Mouse (Mus musculus): Measurements from ENCODE around the gene Notum. TPM values are rescaled to one million over a fixed set of nuclear protein-coding genes. Genes with fewer than 3 reads are reported as not detected.

Notum gene
- polyA plus RNA-seq, 1 experiment from 2014 or later = 14.0 TPM

- no peak for ATAC-seq (ENCODE audit: insufficient number of reproducible peaks, insufficient read depth, low FRiP score, low read depth)
- no peaks in the 10 kb centered on the region for H3K9me3 ChIP-seq (ENCODE audit: control insufficient read depth, low read depth, low read length)
- H3K9ac ChIP-seq (replicated peaks; ENCODE audit: low read depth, low read length) = no peak overlapping the region
- 0 out of 2 replicates have a peak, but pooled peaks cover 6% of the 10 kb centered on the region for H3K4me1 ChIP-seq (ENCODE audit: control insufficient read depth, insufficient read depth, low read length)
- H3K4me3 ChIP-seq (ENCODE audit: low read depth, low read length) = peak overlapping the region; percentile 41
- H3K27ac ChIP-seq (ENCODE audit: low read length) = no peak overlapping the region
- WGBS = 3% methylated on average over 24 of the region's 24 CpGs
- peak overlapping the region; percentile 16; the same call in 1 of the 2 replicates for H3K4me2 ChIP-seq (replicated peaks; ENCODE audit: low read depth, low read length)
- H3K27me3 ChIP-seq (ENCODE audit: control insufficient read depth, insufficient read depth, low read length) = peaks cover 44% of the 10 kb centered on the region
- H3K36me3 ChIP-seq (ENCODE audit: control insufficient read depth, insufficient read depth, low read length) = no peaks in the 10 kb centered on the region
Measured at GRCm38 (mm10) chr11:120658876-120659410, 2.0 kb downstream of the Notum start.

DNA sequence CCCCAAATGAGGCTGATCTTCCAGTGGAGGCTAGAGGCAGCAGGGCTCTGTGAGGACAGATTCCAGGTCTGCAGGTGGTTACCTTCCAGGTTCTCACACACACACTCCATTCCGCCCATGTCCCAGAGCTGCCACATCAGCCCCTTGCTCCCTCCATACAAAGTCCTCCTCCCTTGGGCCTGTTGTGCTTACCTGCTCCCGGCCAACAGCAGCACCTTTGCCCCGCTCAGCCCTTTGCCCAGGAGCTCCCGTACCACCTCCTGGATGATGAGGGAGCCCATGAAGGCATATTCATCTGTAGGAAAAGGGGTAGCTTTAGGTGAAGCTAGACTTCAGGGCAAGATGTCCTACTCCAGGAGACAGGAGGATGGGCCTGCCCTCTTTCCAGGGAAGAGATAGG lies 3.7 kb downstream of the Notum start:
- H3K9me3 ChIP-seq (ENCODE audit: control insufficient read depth, low read depth, low read length) = no peaks in the 10 kb centered on the region
- H3K36me3 ChIP-seq (ENCODE audit: control insufficient read depth, insufficient read depth, low read length) = no peaks in the 10 kb centered on the region
- no peak overlapping the region for H3K4me2 ChIP-seq (replicated peaks; ENCODE audit: low read depth, low read length)
- 78% methylated on average over 4 of the region's 4 CpGs for WGBS
- no peak overlapping the region for H3K4me3 ChIP-seq (ENCODE audit: low read depth, low read length)
- H3K4me1 ChIP-seq (ENCODE audit: control insufficient read depth, insufficient read depth, low read length) = 0 out of 2 replicates have a peak, but pooled peaks cover 6% of the 10 kb centered on the region
- H3K27me3 ChIP-seq (ENCODE audit: control insufficient read depth, insufficient read depth, low read length) = peaks cover 39% of the 10 kb centered on the region
- H3K27ac ChIP-seq (ENCODE audit: low read length) = no peak overlapping the region
- H3K9ac ChIP-seq (replicated peaks; ENCODE audit: low read depth, low read length) = no peak overlapping the region
- no peak for ATAC-seq (ENCODE audit: insufficient number of reproducible peaks, insufficient read depth, low FRiP score, low read depth)

GRCm38 (mm10) chr11:120654741-120655140 lies 6.2 kb downstream of the Notum start:
- H3K4me2 ChIP-seq (replicated peaks; ENCODE audit: low read depth, low read length) = no peak overlapping the region
- no peaks in the 10 kb centered on the region for H3K9me3 ChIP-seq (ENCODE audit: control insufficient read depth, low read depth, low read length)
- peaks cover 15% of the 10 kb centered on the region for H3K27me3 ChIP-seq (ENCODE audit: control insufficient read depth, insufficient read depth, low read length)
- no peaks in the 10 kb centered on the region for H3K4me1 ChIP-seq (ENCODE audit: control insufficient read depth, insufficient read depth, low read length)
- no peaks in the 10 kb centered on the region for H3K36me3 ChIP-seq (ENCODE audit: control insufficient read depth, insufficient read depth, low read length)
- WGBS = 61% methylated on average over 3 of the region's 3 CpGs
- H3K9ac ChIP-seq (replicated peaks; ENCODE audit: low read depth, low read length) = no peak overlapping the region
- no peak overlapping the region for H3K27ac ChIP-seq (ENCODE audit: low read length)
- ATAC-seq (ENCODE audit: insufficient number of reproducible peaks, insufficient read depth, low FRiP score, low read depth) = no peak
- no peak overlapping the region for H3K4me3 ChIP-seq (ENCODE audit: low read depth, low read length)

GRCm38 (mm10) chr11:120651872-120652271 lies 9.1 kb downstream of the Notum start:
- H3K36me3 ChIP-seq (ENCODE audit: control insufficient read depth, insufficient read depth, low read length) = no peaks in the 10 kb centered on the region
- H3K9ac ChIP-seq (replicated peaks; ENCODE audit: low read depth, low read length) = no peak overlapping the region
- no peak overlapping the region for H3K4me2 ChIP-seq (replicated peaks; ENCODE audit: low read depth, low read length)
- 74% methylated on average over 3 of the region's 3 CpGs for WGBS
- H3K27ac ChIP-seq (ENCODE audit: low read length) = no peak overlapping the region
- no peaks in the 10 kb centered on the region for H3K9me3 ChIP-seq (ENCODE audit: control insufficient read depth, low read depth, low read length)
- H3K27me3 ChIP-seq (ENCODE audit: control insufficient read depth, insufficient read depth, low read length) = no peaks in the 10 kb centered on the region
- no peak for ATAC-seq (ENCODE audit: insufficient number of reproducible peaks, insufficient read depth, low FRiP score, low read depth)
- H3K4me3 ChIP-seq (ENCODE audit: low read depth, low read length) = no peak overlapping the region
- peaks cover 7% of the 10 kb centered on the region; the same call in 1 of the 2 replicates for H3K4me1 ChIP-seq (ENCODE audit: control insufficient read depth, insufficient read depth, low read length)

GRCm38 (mm10) chr11:120648001-120648476 lies 12.9 kb downstream of the Notum start, which contains the start of gene Myadml2:
Myadml2 (minus strand) TSS chr11:120648158.
- H3K36me3 ChIP-seq (ENCODE audit: control insufficient read depth, insufficient read depth, low read length) = no peaks in the 10 kb centered on the region
- peak within 1 kb of the TSS; percentile 27 for H3K4me2 ChIP-seq (replicated peaks; ENCODE audit: low read depth, low read length)
- H3K27me3 ChIP-seq (ENCODE audit: control insufficient read depth, insufficient read depth, low read length) = no peaks in the 10 kb centered on the region
- no peak within 1 kb of the TSS; the same call in 1 of the 2 replicates for H3K4me3 ChIP-seq (ENCODE audit: low read depth, low read length)
- no peak within 1 kb of the TSS for H3K27ac ChIP-seq (ENCODE audit: low read length)
- no peak within 1 kb of the TSS for H3K9ac ChIP-seq (replicated peaks; ENCODE audit: low read depth, low read length)
- peaks cover 10% of the 10 kb centered on the region; the same call in 1 of the 2 replicates for H3K4me1 ChIP-seq (ENCODE audit: control insufficient read depth, insufficient read depth, low read length)
- H3K9me3 ChIP-seq (ENCODE audit: control insufficient read depth, low read depth, low read length) = no peaks in the 10 kb centered on the region
- ATAC-seq (ENCODE audit: insufficient number of reproducible peaks, insufficient read depth, low FRiP score, low read depth) = no peak
- 5% methylated on average over 13 of the region's 13 CpGs for WGBS

GRCm38 (mm10) chr11:120647047-120647830 lies 13.7 kb downstream of the Notum start:
- H3K4me2 ChIP-seq (replicated peaks; ENCODE audit: low read depth, low read length) = peak overlapping the region; percentile 27; the same call in 1 of the 2 replicates

DNA sequence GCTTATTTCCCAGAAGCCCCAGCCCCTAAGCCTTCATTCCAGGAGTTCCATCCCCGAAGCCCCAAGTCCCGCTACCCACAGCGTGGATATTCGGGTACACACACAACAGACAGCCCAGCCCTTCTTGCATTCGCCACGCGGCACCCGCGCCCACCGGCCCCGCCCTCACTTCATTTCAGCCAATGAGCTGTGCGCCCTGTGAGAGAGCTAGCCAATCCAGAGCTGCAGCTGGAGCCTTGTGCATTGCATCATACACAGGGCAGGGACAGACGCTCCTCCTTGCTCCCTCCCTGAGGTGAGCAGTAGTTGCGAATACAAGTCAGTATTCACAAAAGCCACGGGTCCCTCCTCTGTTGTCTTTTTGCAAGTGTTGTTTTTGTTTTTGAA lies 17.4 kb downstream of the Notum start, which contains the start of gene Pycr1:
TSS of gene Pycr1 (minus strand) at position 169 of the 387 bp plus-strand sequence.
- Histone ChIP-seq H3K4me3 (ENCODE audit: low read depth, low read length) (peak within 1 kb of the TSS; percentile 43), H3K27ac (ENCODE audit: low read length) (peak within 1 kb of the TSS; percentile 27; the same call in 1 of the 2 replicates), H3K4me2 (replicated peaks; ENCODE audit: low read depth, low read length) (peak within 1 kb of the TSS; percentile 94), H3K9me3 (ENCODE audit: control insufficient read depth, low read depth, low read length) (no peaks in the 10 kb centered on the region), H3K4me1 (ENCODE audit: control insufficient read depth, insufficient read depth, low read length) (peaks cover 20% of the 10 kb centered on the region), H3K36me3 (ENCODE audit: control insufficient read depth, insufficient read depth, low read length) (no peaks in the 10 kb centered on the region), H3K27me3 (ENCODE audit: control insufficient read depth, insufficient read depth, low read length) (no peaks in the 10 kb centered on the region), H3K9ac (replicated peaks; ENCODE audit: low read depth, low read length) (peak within 1 kb of the TSS; percentile 63)
- under 1% methylated on average over 15 of the region's 15 CpGs for WGBS
- peak; percentile 100 for ATAC-seq (ENCODE audit: insufficient number of reproducible peaks, insufficient read depth, low FRiP score, low read depth)

More at GRCm38 (mm10) chr11:120647047-120647830, 13.7 kb downstream of the Notum start:
- H3K27ac ChIP-seq (ENCODE audit: low read length) = no peak overlapping the region
- ATAC-seq (ENCODE audit: insufficient number of reproducible peaks, insufficient read depth, low FRiP score, low read depth) = no peak
- H3K27me3 ChIP-seq (ENCODE audit: control insufficient read depth, insufficient read depth, low read length) = no peaks in the 10 kb centered on the region
- H3K9me3 ChIP-seq (ENCODE audit: control insufficient read depth, low read depth, low read length) = no peaks in the 10 kb centered on the region
- H3K4me3 ChIP-seq (ENCODE audit: low read depth, low read length) = no peak overlapping the region
- no peaks in the 10 kb centered on the region for H3K36me3 ChIP-seq (ENCODE audit: control insufficient read depth, insufficient read depth, low read length)
- H3K9ac ChIP-seq (replicated peaks; ENCODE audit: low read depth, low read length) = no peak overlapping the region
- peaks cover 18% of the 10 kb centered on the region for H3K4me1 ChIP-seq (ENCODE audit: control insufficient read depth, insufficient read depth, low read length)
- WGBS = 77% methylated on average over 35 of the region's 35 CpGs

GRCm38 (mm10) chr11:120642939-120643600 lies 17.9 kb downstream of the Notum start:
- Histone ChIP-seq H3K27ac (ENCODE audit: low read length) (peak overlapping the region; percentile 27; the same call in 1 of the 2 replicates), H3K4me3 (ENCODE audit: low read depth, low read length) (peak overlapping the region; percentile 43), H3K4me1 (ENCODE audit: control insufficient read depth, insufficient read depth, low read length) (peaks cover 17% of the 10 kb centered on the region), H3K36me3 (ENCODE audit: control insufficient read depth, insufficient read depth, low read length) (no peaks in the 10 kb centered on the region), H3K9ac (replicated peaks; ENCODE audit: low read depth, low read length) (peak overlapping the region; percentile 63), H3K9me3 (ENCODE audit: control insufficient read depth, low read depth, low read length) (no peaks in the 10 kb centered on the region), H3K27me3 (ENCODE audit: control insufficient read depth, insufficient read depth, low read length) (no peaks in the 10 kb centered on the region), H3K4me2 (replicated peaks; ENCODE audit: low read depth, low read length) (peak overlapping the region; percentile 94)
- peak; percentile 35 for ATAC-seq (ENCODE audit: insufficient number of reproducible peaks, insufficient read depth, low FRiP score, low read depth)
- under 1% methylated on average over 18 of the region's 18 CpGs for WGBS
